Mouse (Mus musculus) stomach, postnatal 0 days (tissue): ENCODE data around the gene B9d2. TPM values are rescaled to one million over a fixed set of nuclear protein-coding genes. Genes with fewer than 3 reads are reported as not detected.
"Not testable (repeated sequence)": the region's sequence is repeated elsewhere in the genome, so short reads cannot be mapped to it uniquely, and the experiment has no call there.

Source experiments
- ATAC-seq: fragments of 200-750 bp; cut with Nextera tagmentation; 2 replicates; pipeline ENCODE4 v1.8.0; 2017; ENCODE audit not compliant: low FRiP score, low TSS enrichment
- DNase-seq: peaks from one replicate; pipeline ENCODE4 v3.0.0-alpha.2; 2016; ENCODE audit warnings: low spot score
- H3K27ac ChIP-seq: fragments of 300-500 bp; sonication (generic); replicated peaks from 2 replicates; pipeline ENCODE4 v1.5.1; 2014; ENCODE audit warnings: mild to moderate bottlenecking, control low read depth
- H3K27me3 ChIP-seq: fragments of 300-500 bp; sonication (generic); 2 replicates; pipeline ENCODE4 v1.6.1; 2014; ENCODE audit warnings: low read length; ENCODE audit not compliant: control insufficient read depth, insufficient read depth
- H3K36me3 ChIP-seq: fragments of 300-500 bp; sonication (generic); 2 replicates; pipeline ENCODE4 v1.6.1; 2014; ENCODE audit warnings: low read length, mixed read lengths; ENCODE audit not compliant: control insufficient read depth, insufficient read depth
- H3K4me1 ChIP-seq: fragments of 300-500 bp; sonication (generic); replicated peaks from 2 replicates; pipeline ENCODE4 v1.6.1; 2014; ENCODE audit warnings: antibody characterized with exemption; ENCODE audit not compliant: control insufficient read depth, insufficient read depth
- H3K4me2 ChIP-seq: fragments of 300-500 bp; sonication (generic); replicated peaks from 2 replicates; pipeline ENCODE4 v1.6.1; 2014; ENCODE audit warnings: low read depth, mild to moderate bottlenecking, control low read depth, moderate library complexity
- H3K4me3 ChIP-seq: fragments of 300-500 bp; sonication (generic); 2 replicates; pipeline ENCODE4 v1.5.1; 2014; ENCODE audit warnings: low read depth, low read length, control low read depth
- H3K9ac ChIP-seq: fragments of 300-500 bp; sonication (generic); 2 replicates; pipeline ENCODE4 v1.6.1; 2014; ENCODE audit warnings: mild to moderate bottlenecking, low read length, control low read depth, mixed read lengths
- H3K9me3 ChIP-seq: fragments of 300-500 bp; sonication (generic); 2 replicates; pipeline ENCODE4 v1.6.1; 2016; ENCODE audit warnings: low read length; ENCODE audit not compliant: control insufficient read depth
- CTCF ChIP-seq: IDR thresholded peaks from 2 replicates; pipeline ENCODE4 v1.5.1; 2016; ENCODE audit warnings: antibody characterized with exemption, low read depth, mild to moderate bottlenecking, moderate library complexity
- EP300 ChIP-seq: optimal IDR thresholded peaks from 2 replicates; pipeline ENCODE3; 2016; ENCODE audit warnings: antibody characterized with exemption
- WGBS: fragments of 180-500 bp; shearing (Covaris S2); extraction: QIAGEN DNeasy Blood & Tissue Kit; methylation state at CpG from one replicate; pipeline ENCODE4 v1.1.7; 2014; 5-methylcytosine and 5-hydroxymethylcytosine counted together
- polyA plus RNA-seq: library from polyadenylated mRNA; unstranded; fragments of >200 nt; fragmentation: Nextera tagmentation; extraction: Ambion mirVana; gene quantifications from 2 replicates; pipeline ENCODE4 v1.2.1, GENCODE M21; 2015

The B9d2 gene
- polyA plus RNA-seq, 1 experiment from 2014 or later, result 11.6 TPM

- Histone ChIP-seq H3K9ac (no peak overlapping the region), H3K9me3 (no peaks in the 10 kb centered on the region), H3K36me3 (peaks cover 37% of the 10 kb centered on the region), H3K27me3 (no peaks in the 10 kb centered on the region), H3K27ac (no peak overlapping the region), H3K4me1 (peaks cover 7% of the 10 kb centered on the region; the same call in 1 of the 2 replicates), H3K4me2 (no peak overlapping the region), H3K4me3 (no peak overlapping the region)
- WGBS, result 79% methylated on average over 5 of the region's 5 CpGs
- DNase-seq, result no peak
- no peak for ATAC-seq
- TF ChIP-seq CTCF, result no peak
- TF ChIP-seq EP300, result no peak
These were observed 40.2 kb downstream of the B9d2 start for GRCm38 (mm10) chr7:25720760-25721159.

GRCm38 (mm10) chr7:25721776-25722175, 41.2 kb downstream of the B9d2 start:
- ATAC-seq, H3K4me2 ChIP-seq, H3K9me3 ChIP-seq, H3K27me3 ChIP-seq, H3K27ac ChIP-seq, DNase-seq, H3K9ac ChIP-seq, H3K4me3 ChIP-seq, H3K4me1 ChIP-seq: not testable (repeated sequence)
- peaks cover 43% of the 10 kb centered on the region for H3K36me3 ChIP-seq

DNA sequence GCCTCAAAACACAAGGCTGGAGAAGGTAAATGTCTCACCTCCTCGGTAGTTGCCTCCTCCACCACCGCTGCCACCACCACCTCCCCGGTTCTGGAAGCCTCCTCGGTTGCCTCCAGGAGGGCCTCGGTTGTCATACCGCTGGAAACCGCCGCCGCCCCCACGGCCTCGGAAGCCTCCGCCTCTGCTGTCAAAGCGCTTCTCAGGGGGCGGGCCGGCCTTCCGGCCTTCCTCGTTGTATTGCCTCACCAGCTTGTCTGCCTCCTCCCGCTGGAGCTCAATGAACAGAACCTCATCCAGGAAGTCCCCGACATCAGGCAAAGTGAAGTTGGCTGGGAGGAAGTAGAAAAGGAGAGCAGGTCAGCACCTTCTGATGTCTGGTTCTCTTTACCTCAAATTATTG, 45.3 kb downstream of the B9d2 start:
- Histone ChIP-seq H3K4me1 (no peaks in the 10 kb centered on the region), H3K36me3 (peaks cover 64% of the 10 kb centered on the region), H3K9me3 (no peaks in the 10 kb centered on the region), H3K4me3 (no peak overlapping the region), H3K9ac (no peak overlapping the region), H3K4me2 (no peak overlapping the region), H3K27ac (no peak overlapping the region), H3K27me3 (no peaks in the 10 kb centered on the region)
- DNase-seq (no peak), ATAC-seq (no peak)
- TF ChIP-seq EP300, result no peak
- TF ChIP-seq CTCF, result no peak
- whole genome bisulfite sequencing, result 71% methylated on average over 19 of the region's 19 CpGs

DNA sequence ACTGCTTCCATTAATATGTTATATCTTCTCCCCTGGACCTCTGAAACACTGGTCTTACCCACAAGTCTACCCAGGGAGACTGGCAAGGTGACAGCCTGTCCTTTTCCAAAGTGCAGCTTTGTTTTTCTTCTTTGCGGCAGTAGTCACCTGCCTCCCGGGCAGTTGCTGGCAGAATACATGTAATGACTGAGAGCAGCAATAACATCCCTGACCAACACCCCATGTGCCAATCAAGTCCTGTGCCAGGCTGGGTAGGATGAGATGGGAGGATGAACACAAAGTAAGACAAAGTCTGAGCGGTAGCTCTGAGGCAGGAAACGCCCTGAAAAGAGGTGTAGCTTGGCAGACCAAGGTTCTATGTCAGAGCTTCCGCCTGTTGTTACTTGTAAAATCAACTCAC, 47.2 kb downstream of the B9d2 start:
- no peak for DNase-seq
- 81% methylated on average over 5 of the region's 5 CpGs for WGBS
- no peaks in the 10 kb centered on the region for H3K9me3 ChIP-seq
- H3K4me3 ChIP-seq, result no peak overlapping the region
- no peaks in the 10 kb centered on the region for H3K4me1 ChIP-seq
- no peak for ATAC-seq
- no peak overlapping the region for H3K4me2 ChIP-seq
- no peak for TF ChIP-seq CTCF
- TF ChIP-seq EP300, result no peak
- no peaks in the 10 kb centered on the region for H3K27me3 ChIP-seq
- H3K27ac ChIP-seq, result no peak overlapping the region
- H3K9ac ChIP-seq, result no peak overlapping the region
- H3K36me3 ChIP-seq, result peaks cover 69% of the 10 kb centered on the region

GRCm38 (mm10) chr7:25729396-25729795, 48.8 kb downstream of the B9d2 start:
- TF ChIP-seq EP300, result no peak
- TF ChIP-seq CTCF, result no peak
- Histone ChIP-seq H3K9me3 (no peaks in the 10 kb centered on the region), H3K27ac (no peak overlapping the region), H3K4me3 (no peak overlapping the region), H3K36me3 (peaks cover 63% of the 10 kb centered on the region), H3K27me3 (no peaks in the 10 kb centered on the region), H3K4me2 (no peak overlapping the region), H3K9ac (no peak overlapping the region), H3K4me1 (no peaks in the 10 kb centered on the region)
- ATAC-seq (peak; percentile 55; the same call in 1 of the 2 replicates), DNase-seq (no peak)
- 26% methylated on average over 2 of the region's 2 CpGs for WGBS

DNA sequence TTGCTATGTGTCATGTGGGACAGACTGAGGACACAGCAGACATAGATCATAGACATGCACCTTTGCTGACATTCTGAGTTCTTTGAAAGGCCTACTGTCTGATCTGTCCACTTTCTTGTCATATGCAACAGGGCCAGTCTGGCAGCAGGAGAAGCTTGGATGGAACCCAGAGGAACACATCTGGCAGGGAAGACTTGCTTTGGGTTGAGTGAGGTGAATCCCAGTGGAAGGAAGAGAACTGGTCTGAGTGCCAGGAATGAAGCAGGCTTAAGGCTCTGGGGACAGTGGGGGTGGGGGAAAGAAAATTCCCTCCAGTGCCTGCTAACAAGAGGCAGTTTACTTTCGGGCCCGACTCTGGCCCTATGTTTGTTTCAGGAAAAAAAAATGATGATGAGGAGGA, 49.3 kb downstream of the B9d2 start:
- H3K27me3 ChIP-seq, result no peaks in the 10 kb centered on the region
- H3K9me3 ChIP-seq, result no peaks in the 10 kb centered on the region
- H3K4me3 ChIP-seq, result no peak overlapping the region
- no peak overlapping the region for H3K27ac ChIP-seq
- no peak for ATAC-seq
- no peaks in the 10 kb centered on the region for H3K4me1 ChIP-seq
- no peak overlapping the region for H3K4me2 ChIP-seq
- H3K36me3 ChIP-seq, result peaks cover 59% of the 10 kb centered on the region
- 62% methylated on average over 2 of the region's 2 CpGs for WGBS
- no peak for DNase-seq
- H3K9ac ChIP-seq, result no peak overlapping the region
- no peak for TF ChIP-seq CTCF
- no peak for TF ChIP-seq EP300
